Mouse (Mus musculus): ENCODE measurements at regions not wholly inside any gene's neighbourhood (a gene's known extent, or its start where the extent isn't known, plus 50 kb on each side); places are given as distances from the start of the nearest gene placed in this dataset.

- no peaks in the 10 kb centered on the region for H3K27me3 ChIP-seq (ENCODE audit: control insufficient read depth, insufficient read depth, low read length)
- no peaks in the 10 kb centered on the region for H3K36me3 ChIP-seq (ENCODE audit: control insufficient read depth, insufficient read depth)
- H3K9ac ChIP-seq (ENCODE audit: low read length): no peak overlapping the region
- H3K9me3 ChIP-seq (replicated peaks; ENCODE audit: control insufficient read depth, low read length): no peaks in the 10 kb centered on the region
- H3K27ac ChIP-seq (ENCODE audit: low read length): no peak overlapping the region
- H3K4me1 ChIP-seq (ENCODE audit: control insufficient read depth, insufficient read depth, low read length): no peaks in the 10 kb centered on the region
- ATAC-seq (replicated peaks; ENCODE audit: extremely low read depth, insufficient read depth, low FRiP score): no peak
- WGBS: 64% methylated on average over 1 of the region's 1 CpGs
- no peak overlapping the region for H3K4me3 ChIP-seq (ENCODE audit: low read length)
- no peak overlapping the region for H3K4me2 ChIP-seq (ENCODE audit: low read depth, low read length)
These were observed 169.9 kb upstream of the Tmem161b start for GRCm38 (mm10) chr13:84052221-84052620.

GRCm38 (mm10) chr13:84054956-84055355, 167.1 kb upstream of the Tmem161b start:
- no peak overlapping the region for H3K4me2 ChIP-seq (ENCODE audit: low read depth, low read length)
- no peaks in the 10 kb centered on the region for H3K4me1 ChIP-seq (ENCODE audit: control insufficient read depth, insufficient read depth, low read length)
- ATAC-seq (replicated peaks; ENCODE audit: extremely low read depth, insufficient read depth, low FRiP score): no peak
- no peaks in the 10 kb centered on the region for H3K36me3 ChIP-seq (ENCODE audit: control insufficient read depth, insufficient read depth)
- WGBS: 66% methylated on average over 7 of the region's 7 CpGs
- no peaks in the 10 kb centered on the region for H3K27me3 ChIP-seq (ENCODE audit: control insufficient read depth, insufficient read depth, low read length)
- no peak overlapping the region for H3K4me3 ChIP-seq (ENCODE audit: low read length)
- no peaks in the 10 kb centered on the region for H3K9me3 ChIP-seq (replicated peaks; ENCODE audit: control insufficient read depth, low read length)
- no peak overlapping the region for H3K9ac ChIP-seq (ENCODE audit: low read length)
- H3K27ac ChIP-seq (ENCODE audit: low read length): no peak overlapping the region

- Histone ChIP-seq H3K9ac (ENCODE audit: low read length) (no peak overlapping the region), H3K27ac (ENCODE audit: low read length) (no peak overlapping the region), H3K4me1 (ENCODE audit: control insufficient read depth, insufficient read depth, low read length) (no peaks in the 10 kb centered on the region), H3K27me3 (ENCODE audit: control insufficient read depth, insufficient read depth, low read length) (no peaks in the 10 kb centered on the region), H3K36me3 (ENCODE audit: control insufficient read depth, insufficient read depth) (no peaks in the 10 kb centered on the region), H3K4me3 (ENCODE audit: low read length) (no peak overlapping the region), H3K4me2 (ENCODE audit: low read depth, low read length) (no peak overlapping the region), H3K9me3 (replicated peaks; ENCODE audit: control insufficient read depth, low read length) (no peaks in the 10 kb centered on the region)
- ATAC-seq (replicated peaks; ENCODE audit: extremely low read depth, insufficient read depth, low FRiP score): no peak
These were observed 166.5 kb upstream of the Tmem161b start for GRCm38 (mm10) chr13:84055576-84055975.

GRCm38 (mm10) chr13:84056451-84056850, 165.6 kb upstream of the Tmem161b start:
- Histone ChIP-seq H3K27ac (ENCODE audit: low read length) (no peak overlapping the region), H3K4me2 (ENCODE audit: low read depth, low read length) (no peak overlapping the region), H3K4me3 (ENCODE audit: low read length) (no peak overlapping the region), H3K9me3 (replicated peaks; ENCODE audit: control insufficient read depth, low read length) (no peaks in the 10 kb centered on the region), H3K36me3 (ENCODE audit: control insufficient read depth, insufficient read depth) (no peaks in the 10 kb centered on the region), H3K4me1 (ENCODE audit: control insufficient read depth, insufficient read depth, low read length) (no peaks in the 10 kb centered on the region), H3K9ac (ENCODE audit: low read length) (no peak overlapping the region), H3K27me3 (ENCODE audit: control insufficient read depth, insufficient read depth, low read length) (no peaks in the 10 kb centered on the region)
- WGBS: 64% methylated on average over 1 of the region's 3 CpGs
- ATAC-seq (replicated peaks; ENCODE audit: extremely low read depth, insufficient read depth, low FRiP score): no peak

GRCm38 (mm10) chr13:84056998-84057397, 165.1 kb upstream of the Tmem161b start:
- Histone ChIP-seq H3K4me3 (ENCODE audit: low read length) (no peak overlapping the region), H3K9me3 (replicated peaks; ENCODE audit: control insufficient read depth, low read length) (no peaks in the 10 kb centered on the region), H3K9ac (ENCODE audit: low read length) (no peak overlapping the region), H3K4me2 (ENCODE audit: low read depth, low read length) (no peak overlapping the region), H3K36me3 (ENCODE audit: control insufficient read depth, insufficient read depth) (no peaks in the 10 kb centered on the region), H3K27me3 (ENCODE audit: control insufficient read depth, insufficient read depth, low read length) (no peaks in the 10 kb centered on the region), H3K4me1 (ENCODE audit: control insufficient read depth, insufficient read depth, low read length) (no peaks in the 10 kb centered on the region), H3K27ac (ENCODE audit: low read length) (no peak overlapping the region)
- 71% methylated on average over 5 of the region's 5 CpGs for WGBS
- ATAC-seq (replicated peaks; ENCODE audit: extremely low read depth, insufficient read depth, low FRiP score): no peak

- Histone ChIP-seq H3K4me1 (ENCODE audit: control insufficient read depth, insufficient read depth, low read length) (no peaks in the 10 kb centered on the region), H3K4me3 (ENCODE audit: low read length) (no peak overlapping the region), H3K4me2 (ENCODE audit: low read depth, low read length) (no peak overlapping the region), H3K9me3 (replicated peaks; ENCODE audit: control insufficient read depth, low read length) (no peaks in the 10 kb centered on the region), H3K27me3 (ENCODE audit: control insufficient read depth, insufficient read depth, low read length) (no peaks in the 10 kb centered on the region), H3K9ac (ENCODE audit: low read length) (no peak overlapping the region), H3K36me3 (ENCODE audit: control insufficient read depth, insufficient read depth) (no peaks in the 10 kb centered on the region), H3K27ac (ENCODE audit: low read length) (no peak overlapping the region)
- no peak for ATAC-seq (replicated peaks; ENCODE audit: extremely low read depth, insufficient read depth, low FRiP score)
These were observed 164.6 kb upstream of the Tmem161b start for GRCm38 (mm10) chr13:84057456-84057855.

GRCm38 (mm10) chr13:84058251-84058650, 163.8 kb upstream of the Tmem161b start:
- no peak overlapping the region for H3K9ac ChIP-seq (ENCODE audit: low read length)
- no peak overlapping the region for H3K27ac ChIP-seq (ENCODE audit: low read length)
- 78% methylated on average over 3 of the region's 3 CpGs for WGBS
- H3K4me2 ChIP-seq (ENCODE audit: low read depth, low read length): no peak overlapping the region
- ATAC-seq (replicated peaks; ENCODE audit: extremely low read depth, insufficient read depth, low FRiP score): no peak
- no peaks in the 10 kb centered on the region for H3K27me3 ChIP-seq (ENCODE audit: control insufficient read depth, insufficient read depth, low read length)
- H3K9me3 ChIP-seq (replicated peaks; ENCODE audit: control insufficient read depth, low read length): no peaks in the 10 kb centered on the region
- no peaks in the 10 kb centered on the region for H3K36me3 ChIP-seq (ENCODE audit: control insufficient read depth, insufficient read depth)
- no peaks in the 10 kb centered on the region for H3K4me1 ChIP-seq (ENCODE audit: control insufficient read depth, insufficient read depth, low read length)
- H3K4me3 ChIP-seq (ENCODE audit: low read length): no peak overlapping the region

GRCm38 (mm10) chr13:84059031-84059651, 163.0 kb upstream of the Tmem161b start:
- H3K9ac ChIP-seq (ENCODE audit: low read length): no peak overlapping the region
- no peaks in the 10 kb centered on the region for H3K9me3 ChIP-seq (replicated peaks; ENCODE audit: control insufficient read depth, low read length)
- 14% methylated on average over 10 of the region's 10 CpGs for WGBS
- H3K4me1 ChIP-seq (ENCODE audit: control insufficient read depth, insufficient read depth, low read length): no peaks in the 10 kb centered on the region
- no peaks in the 10 kb centered on the region for H3K27me3 ChIP-seq (ENCODE audit: control insufficient read depth, insufficient read depth, low read length)
- no peak for ATAC-seq (replicated peaks; ENCODE audit: extremely low read depth, insufficient read depth, low FRiP score)
- H3K4me3 ChIP-seq (ENCODE audit: low read length): peak overlapping the region; percentile 28
- no peak overlapping the region for H3K27ac ChIP-seq (ENCODE audit: low read length)
- H3K4me2 ChIP-seq (ENCODE audit: low read depth, low read length): peak overlapping the region; percentile 48
- no peaks in the 10 kb centered on the region for H3K36me3 ChIP-seq (ENCODE audit: control insufficient read depth, insufficient read depth)

- 33% methylated on average over 5 of the region's 5 CpGs for WGBS
- H3K27me3 ChIP-seq (ENCODE audit: control insufficient read depth, insufficient read depth, low read length): no peaks in the 10 kb centered on the region
- no peak overlapping the region for H3K27ac ChIP-seq (ENCODE audit: low read length)
- H3K4me2 ChIP-seq (ENCODE audit: low read depth, low read length): no peak overlapping the region
- H3K4me1 ChIP-seq (ENCODE audit: control insufficient read depth, insufficient read depth, low read length): no peaks in the 10 kb centered on the region
- H3K36me3 ChIP-seq (ENCODE audit: control insufficient read depth, insufficient read depth): no peaks in the 10 kb centered on the region
- H3K9me3 ChIP-seq (replicated peaks; ENCODE audit: control insufficient read depth, low read length): no peaks in the 10 kb centered on the region
- H3K4me3 ChIP-seq (ENCODE audit: low read length): no peak overlapping the region
- no peak overlapping the region for H3K9ac ChIP-seq (ENCODE audit: low read length)
- ATAC-seq (replicated peaks; ENCODE audit: extremely low read depth, insufficient read depth, low FRiP score): no peak
These were observed 162.2 kb upstream of the Tmem161b start for GRCm38 (mm10) chr13:84059661-84060452.

All from heart, embryonic 16.5 days (tissue).